Mouse (Mus musculus): Measurements from ENCODE around the gene Dnajc8.
A peak's percentile ranks its signal among the peaks of the same experiment; 100 is the strongest.
"Not testable (repeated sequence)": the region's sequence is repeated elsewhere in the genome, so short reads cannot be mapped to it uniquely, and the experiment has no call there.

Gene Dnajc8

GRCm38 (mm10) chr4:132515369-132516155 lies 19.8 kb upstream of the Dnajc8 start:
- DNase-seq, result peak; percentile 83 to 94

- DNase-seq, result no peak
Measured at GRCm38 (mm10) chr4:132518066-132518465, 17.3 kb upstream of the Dnajc8 start.

DNA sequence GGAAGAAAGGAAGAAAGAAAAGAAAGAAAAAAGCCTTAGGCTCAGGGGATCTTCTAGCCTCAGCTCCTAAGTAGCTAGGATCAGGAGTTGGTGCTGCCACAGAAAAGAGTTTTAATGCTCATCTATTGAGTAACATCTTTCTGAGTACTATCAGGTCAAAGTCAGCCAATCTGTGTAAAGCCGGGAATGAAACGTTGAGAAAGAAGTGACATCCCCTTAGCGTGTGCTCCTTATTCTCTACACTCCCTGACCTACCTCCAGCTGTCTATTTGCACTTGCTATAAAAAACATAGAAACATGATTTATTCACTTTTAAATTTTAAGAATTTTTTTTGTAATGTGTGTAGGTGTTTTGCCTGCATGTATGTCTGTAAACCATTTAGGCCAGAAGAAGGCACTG lies 16.2 kb upstream of the Dnajc8 start:
- no peak for DNase-seq

GRCm38 (mm10) chr4:132524321-132524741 lies 11.0 kb upstream of the Dnajc8 start:
- DNase-seq, result no peak

GRCm38 (mm10) chr4:132524808-132525207 lies 10.5 kb upstream of the Dnajc8 start:
- DNase-seq, result no peak

DNA sequence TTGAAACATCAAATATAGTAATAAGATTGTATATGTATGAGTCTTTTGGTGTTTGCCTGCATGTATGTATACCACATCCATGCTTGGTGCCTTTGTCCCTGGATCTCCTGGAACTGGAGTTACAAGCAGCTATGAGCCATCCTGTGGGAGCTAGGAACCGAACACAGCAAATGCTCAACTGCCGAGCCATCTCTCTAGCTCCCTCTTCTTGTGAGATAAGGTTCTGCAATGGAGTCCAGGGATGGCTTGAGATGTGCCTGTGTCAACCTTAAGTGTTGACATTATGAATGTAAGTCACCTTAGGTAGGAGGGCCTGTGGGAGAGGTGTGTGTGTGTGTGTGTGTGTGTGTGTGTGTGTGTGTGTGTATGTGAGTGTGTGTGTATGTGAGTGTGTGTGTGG lies 8.7 kb upstream of the Dnajc8 start:
- DNase-seq, result no peak

DNA sequence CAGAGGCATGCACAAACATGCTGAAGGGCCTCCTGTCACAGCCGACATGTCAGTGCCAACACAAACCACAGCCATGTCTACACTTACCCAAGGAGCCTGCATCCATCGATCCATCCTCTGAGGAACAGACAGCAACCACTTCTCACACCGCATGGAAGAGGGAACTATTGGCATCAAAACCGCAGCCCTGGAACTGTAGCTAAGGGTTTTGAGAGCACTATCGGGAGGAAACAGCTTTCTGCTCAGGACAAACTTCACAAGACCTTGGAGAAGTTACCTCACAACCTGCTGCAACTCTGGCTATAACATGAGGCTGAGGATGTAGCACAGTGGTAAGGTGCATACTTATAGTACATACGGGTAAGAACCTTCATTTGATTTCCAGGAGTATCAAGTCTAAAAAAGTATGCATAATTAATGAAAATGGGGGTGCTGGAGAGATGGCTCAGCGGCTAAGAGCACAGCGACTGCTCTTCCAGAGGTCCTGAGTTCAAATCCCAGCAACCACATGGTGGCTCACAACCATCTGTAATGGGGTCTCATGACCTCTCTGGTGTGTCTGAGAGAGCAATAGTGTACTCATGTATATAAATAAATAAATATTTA lies 7.3 kb upstream of the Dnajc8 start:
- no peak for DNase-seq

DNA sequence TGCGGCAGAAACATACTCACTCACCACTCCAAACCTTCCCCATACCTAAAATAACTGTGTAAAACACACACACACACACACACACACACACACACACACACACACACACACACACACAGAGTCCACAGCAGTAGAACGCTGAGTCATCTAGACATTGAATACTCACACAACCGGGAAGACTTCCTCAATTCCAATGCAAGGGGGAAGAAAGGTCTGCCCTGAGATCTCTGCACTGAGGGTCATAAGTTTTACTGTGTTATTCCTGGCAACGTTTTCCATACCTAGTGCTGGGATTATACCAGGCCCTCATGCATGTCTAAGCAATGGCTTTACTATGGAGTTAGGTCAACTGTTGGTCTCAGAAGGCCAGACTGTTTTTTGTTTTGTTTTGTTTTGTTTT lies 6.0 kb upstream of the Dnajc8 start:
- DNase-seq, result no peak

DNA sequence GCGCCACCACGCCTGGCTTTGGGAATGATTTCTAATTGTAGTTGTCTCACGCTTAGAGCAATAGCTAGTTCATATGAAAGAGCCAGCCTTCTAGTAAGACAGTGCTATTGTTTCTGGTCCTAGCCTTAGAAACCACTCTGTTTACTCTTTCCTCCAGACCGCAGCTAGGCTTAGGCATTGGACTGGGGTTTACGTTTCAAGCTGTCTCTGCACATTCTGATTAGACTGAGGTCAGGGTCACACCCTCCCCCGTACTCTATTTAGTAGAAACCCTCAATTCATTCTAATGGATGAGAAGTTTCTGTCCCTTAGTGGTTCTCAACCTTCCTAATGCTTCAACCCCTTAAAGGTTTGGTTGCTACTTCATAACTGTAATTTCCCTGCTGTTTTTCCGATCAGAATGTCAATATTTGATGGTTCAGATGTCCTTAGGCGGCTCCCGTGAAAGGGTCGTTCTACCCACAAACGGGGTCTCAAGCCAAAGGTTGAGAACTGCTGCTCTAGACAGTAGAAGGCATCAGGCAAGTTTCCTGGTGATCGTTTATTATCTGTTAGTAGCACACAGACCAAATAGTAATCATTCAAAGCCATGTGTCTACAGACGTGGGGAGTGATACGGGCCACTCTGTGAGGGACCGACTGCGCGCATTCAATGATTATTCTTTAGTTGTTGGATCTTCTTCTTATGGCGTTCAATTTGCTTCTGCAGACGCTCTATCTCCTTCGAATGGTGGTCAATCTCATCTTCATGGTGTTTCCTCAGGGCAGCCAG lies 5.1 kb upstream of the Dnajc8 start:
- no peak for DNase-seq

- DNase-seq, result no peak
Measured at GRCm38 (mm10) chr4:132532496-132532895, 2.9 kb upstream of the Dnajc8 start.

- DNase-seq, result peak; percentile 89 to 95
Measured at GRCm38 (mm10) chr4:132532981-132533916, 2.1 kb upstream of the Dnajc8 start, which contains the start of gene Atpif1. TSS of gene Atpif1 (minus strand) at chr4:132533659.

DNA sequence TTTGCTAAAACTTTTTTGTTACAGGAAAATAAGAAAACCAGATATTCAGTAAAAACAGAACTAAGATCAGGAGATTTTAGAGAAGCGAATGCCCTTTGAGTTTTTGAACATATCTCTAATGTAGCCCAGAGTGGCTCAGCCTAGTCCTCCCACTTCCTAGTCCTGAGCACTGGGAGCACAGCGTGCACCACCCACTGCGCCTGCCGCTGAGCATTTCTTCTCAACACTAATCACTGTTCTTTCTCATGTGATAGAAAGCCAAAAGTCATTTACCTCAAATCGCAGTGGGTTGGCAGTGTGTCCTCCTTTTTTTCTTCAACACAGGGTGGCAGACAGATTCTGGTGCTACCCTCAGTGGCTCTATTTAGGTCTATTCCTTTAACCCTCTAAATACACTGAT lies 4.1 kb downstream of the Dnajc8 start:
- DNase-seq, result no peak

DNA sequence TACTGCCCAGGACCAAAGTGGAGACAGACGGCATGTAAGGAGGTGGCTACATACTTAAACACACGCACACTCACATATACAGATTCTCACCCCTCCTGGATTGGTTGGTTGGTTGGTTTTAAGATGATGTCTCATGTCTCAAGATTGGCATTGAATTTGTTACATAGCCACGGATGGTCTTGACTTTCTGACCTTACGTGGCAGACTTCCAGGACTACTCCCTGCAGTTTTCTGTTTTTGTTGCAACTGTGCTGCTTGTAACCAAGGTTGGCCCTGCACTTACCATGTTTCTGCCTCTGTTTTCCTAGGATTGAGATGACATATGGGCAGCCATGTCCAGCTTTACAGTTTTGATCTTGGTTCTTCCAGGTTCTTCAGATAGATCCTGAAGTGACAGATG lies 6.1 kb downstream of the Dnajc8 start:
- no peak for DNase-seq

- DNase-seq, result no peak
Measured at GRCm38 (mm10) chr4:132542724-132543123, 7.4 kb downstream of the Dnajc8 start.

DNA sequence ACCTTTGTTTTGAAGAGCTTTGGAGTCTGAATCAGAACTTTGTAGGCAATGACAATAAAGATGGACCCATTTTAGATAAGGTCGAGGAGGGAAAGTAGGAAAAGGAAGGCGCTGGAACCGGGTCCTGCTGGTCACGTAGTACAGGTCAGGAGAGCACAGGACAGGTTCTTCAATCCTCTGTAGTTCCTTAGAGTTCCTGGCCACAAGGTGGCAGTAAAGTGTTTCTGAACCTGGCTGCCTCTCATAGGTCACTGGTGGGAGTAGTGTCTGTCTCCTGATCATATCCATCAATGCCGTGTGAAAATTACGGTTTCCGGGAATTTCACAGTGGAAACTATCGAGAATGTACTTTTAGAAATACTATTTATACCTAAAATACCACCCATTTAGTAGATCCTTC lies 10.5 kb downstream of the Dnajc8 start:
- DNase-seq, result peak; percentile 74 to 77

DNA sequence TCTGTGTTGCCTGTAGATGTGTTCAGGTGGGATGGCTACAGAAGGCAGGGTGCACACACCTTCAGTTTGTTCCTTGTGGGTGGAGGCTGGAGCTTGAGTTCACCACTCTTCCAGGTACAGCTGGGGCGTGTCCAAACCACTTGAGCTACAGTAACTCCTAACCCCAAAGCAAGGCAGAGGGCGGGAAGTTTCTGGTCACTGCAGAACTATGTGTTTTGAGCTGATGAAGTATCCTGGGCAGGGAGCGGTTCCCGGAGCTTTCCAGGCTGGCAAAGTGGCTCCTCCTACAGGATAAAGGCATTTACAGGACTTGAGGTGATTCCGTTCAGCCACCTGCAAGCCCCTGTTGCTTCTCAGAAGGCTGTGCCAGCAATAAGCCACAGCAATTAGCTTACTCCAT lies 18.9 kb downstream of the Dnajc8 start:
- no peak for DNase-seq

DNA sequence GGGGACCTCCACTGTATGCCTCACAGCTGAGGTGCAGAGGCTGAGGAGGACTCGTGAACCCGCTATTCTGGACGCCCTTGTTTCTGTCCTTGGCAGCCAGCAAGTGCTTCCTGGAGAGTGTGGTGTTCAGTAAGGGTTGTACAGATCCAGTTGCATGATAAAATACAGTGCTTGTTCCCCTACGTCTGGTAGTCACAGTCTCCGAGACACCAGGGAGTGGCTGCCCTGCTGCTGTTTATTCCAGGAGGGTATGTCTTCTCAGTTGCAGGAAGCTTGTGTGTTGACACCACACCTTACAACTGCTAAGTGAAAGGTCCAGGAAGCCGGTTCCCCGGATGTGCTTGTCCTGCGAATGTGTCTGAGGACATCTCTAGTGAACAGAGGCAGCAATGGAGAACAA lies 19.3 kb downstream of the Dnajc8 start:
- no peak for DNase-seq

DNA sequence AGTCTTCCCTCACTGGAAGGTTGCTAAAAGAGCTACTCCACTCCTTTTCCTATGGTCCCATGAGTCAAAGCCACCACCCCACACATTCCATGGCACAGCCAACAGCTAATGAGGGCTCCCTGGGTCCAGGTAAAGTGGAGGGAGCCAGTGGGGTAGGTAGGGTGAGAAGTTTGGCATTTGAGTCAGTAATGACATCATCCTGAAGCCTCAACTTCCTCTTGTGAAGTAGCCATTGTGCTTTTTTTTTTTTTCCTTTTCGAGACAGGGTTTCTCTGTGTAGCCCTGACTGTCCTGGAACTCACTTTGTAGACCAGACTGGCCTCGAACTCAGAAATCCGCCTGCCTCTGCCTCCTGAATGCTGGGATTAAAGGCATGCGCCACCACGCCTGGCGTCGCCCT lies 20.2 kb downstream of the Dnajc8 start:
- not testable (repeated sequence) for DNase-seq

- no peak for DNase-seq
Measured at GRCm38 (mm10) chr4:132563261-132563660, 27.9 kb downstream of the Dnajc8 start.

- no peak for DNase-seq
Measured at GRCm38 (mm10) chr4:132563965-132564364, 28.6 kb downstream of the Dnajc8 start, which contains the start of gene Ptafr. TSS of gene Ptafr (plus strand) at chr4:132564067.

GRCm38 (mm10) chr4:132565089-132565747 lies 29.9 kb downstream of the Dnajc8 start:
- DNase-seq, result no peak

DNA sequence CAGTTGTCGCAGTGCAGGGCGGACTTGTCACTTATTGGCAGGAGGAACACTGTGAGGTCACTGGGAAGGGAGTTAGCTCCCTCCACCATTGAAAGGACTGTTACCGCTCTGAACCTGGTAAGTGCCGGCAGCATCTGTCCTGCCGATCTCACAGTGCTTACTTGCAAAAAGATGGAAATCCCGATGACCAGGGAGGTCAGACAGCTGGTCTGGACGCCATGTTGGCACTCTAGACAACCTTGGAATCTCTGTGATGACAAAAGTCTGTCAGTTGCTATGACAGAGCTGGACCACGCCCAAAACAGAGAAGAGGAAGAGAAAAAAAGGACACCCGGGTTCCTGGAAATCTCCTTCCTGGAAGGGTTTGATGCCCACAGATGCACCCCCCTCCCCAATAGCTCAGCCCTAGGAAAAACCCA lies 32.0 kb downstream of the Dnajc8 start:
- no peak for DNase-seq
